Mouse (Mus musculus): ENCODE measurements at regions not wholly inside any gene's neighbourhood (a gene's known extent, or its start where the extent isn't known, plus 50 kb on each side); places are given as distances from the start of the nearest gene placed in this dataset.

DNA sequence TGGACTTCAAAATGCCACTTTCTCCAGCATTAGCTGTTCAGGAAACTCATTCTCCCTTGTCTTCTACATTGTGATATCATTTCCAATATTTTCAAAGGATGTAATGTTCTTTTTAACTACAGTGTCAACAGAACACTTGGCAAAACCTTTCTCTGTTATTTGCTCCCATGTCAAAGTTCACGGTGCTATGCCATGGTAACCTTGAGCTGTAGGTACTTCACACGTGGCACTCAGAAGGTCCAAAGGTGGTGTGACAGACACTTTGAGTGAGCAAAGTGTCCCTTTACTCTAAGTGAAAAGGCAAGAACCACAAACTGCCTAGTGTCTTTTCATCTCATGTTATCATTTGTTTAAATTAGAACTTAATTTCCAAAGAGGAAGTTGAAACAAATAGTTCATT lies 53.3 kb upstream of the Tram2 start:
- Histone ChIP-seq H3K27ac (ENCODE audit: low read depth) (no peak overlapping the region), H3K9me3 (replicated peaks; ENCODE audit: control insufficient read depth, low read length) (peaks cover 9% of the 10 kb centered on the region), H3K4me3 (ENCODE audit: low read depth, low read length) (no peak overlapping the region), H3K4me2 (ENCODE audit: low read depth, low read length) (no peak overlapping the region), H3K4me1 (ENCODE audit: control insufficient read depth, insufficient read depth) (no peaks in the 10 kb centered on the region), H3K36me3 (replicated peaks; ENCODE audit: control insufficient read depth, insufficient read depth, low read length) (no peaks in the 10 kb centered on the region), H3K9ac (replicated peaks; ENCODE audit: low read depth, low read length) (no peak overlapping the region), H3K27me3 (ENCODE audit: control insufficient read depth, insufficient read depth, low read length) (no peaks in the 10 kb centered on the region)
- ATAC-seq (ENCODE audit: insufficient read depth, low read depth) (no peak), DNase-seq (ENCODE audit: low spot score) (no peak)
- TF ChIP-seq CTCF (IDR thresholded peaks at IDR 0.05; ENCODE audit: low read depth), result no peak
- TF ChIP-seq EP300 (IDR thresholded peaks at IDR 0.05; ENCODE audit: low read depth), result no peak
- WGBS, result 59% methylated on average over 2 of the region's 2 CpGs

DNA sequence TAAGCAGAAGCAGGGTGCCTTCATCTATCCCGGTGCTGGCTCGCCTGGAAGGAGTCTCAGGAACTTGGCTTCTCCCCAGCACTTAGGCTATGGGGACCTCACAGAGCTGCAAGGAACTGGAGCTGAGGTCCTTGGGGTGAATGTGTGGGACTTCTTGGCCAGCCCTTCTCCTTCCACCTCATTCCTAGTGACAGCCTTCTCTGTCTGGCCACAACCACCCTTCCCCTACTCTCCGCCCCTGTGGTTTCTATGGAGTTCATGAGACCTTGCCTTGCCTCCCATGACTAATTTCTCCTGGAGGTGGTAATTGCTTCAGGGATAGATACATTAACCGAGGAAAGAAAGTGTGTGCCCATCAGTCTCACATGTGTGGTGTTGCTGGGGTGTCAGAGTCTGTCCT lies 67.9 kb upstream of the Tram2 start:
- no peak overlapping the region for H3K4me2 ChIP-seq (ENCODE audit: low read depth, low read length)
- H3K36me3 ChIP-seq (replicated peaks; ENCODE audit: control insufficient read depth, insufficient read depth, low read length), result no peaks in the 10 kb centered on the region
- no peak for ATAC-seq (ENCODE audit: insufficient read depth, low read depth)
- H3K9me3 ChIP-seq (replicated peaks; ENCODE audit: control insufficient read depth, low read length), result no peaks in the 10 kb centered on the region
- no peak overlapping the region for H3K4me3 ChIP-seq (ENCODE audit: low read depth, low read length)
- DNase-seq (ENCODE audit: low spot score), result no peak
- no peak for TF ChIP-seq CTCF (IDR thresholded peaks at IDR 0.05; ENCODE audit: low read depth)
- TF ChIP-seq EP300 (IDR thresholded peaks at IDR 0.05; ENCODE audit: low read depth), result no peak
- no peak overlapping the region for H3K27ac ChIP-seq (ENCODE audit: low read depth)
- H3K4me1 ChIP-seq (ENCODE audit: control insufficient read depth, insufficient read depth), result no peaks in the 10 kb centered on the region
- 71% methylated on average over 4 of the region's 4 CpGs for WGBS
- H3K27me3 ChIP-seq (ENCODE audit: control insufficient read depth, insufficient read depth, low read length), result no peaks in the 10 kb centered on the region
- no peak overlapping the region for H3K9ac ChIP-seq (replicated peaks; ENCODE audit: low read depth, low read length)

DNA sequence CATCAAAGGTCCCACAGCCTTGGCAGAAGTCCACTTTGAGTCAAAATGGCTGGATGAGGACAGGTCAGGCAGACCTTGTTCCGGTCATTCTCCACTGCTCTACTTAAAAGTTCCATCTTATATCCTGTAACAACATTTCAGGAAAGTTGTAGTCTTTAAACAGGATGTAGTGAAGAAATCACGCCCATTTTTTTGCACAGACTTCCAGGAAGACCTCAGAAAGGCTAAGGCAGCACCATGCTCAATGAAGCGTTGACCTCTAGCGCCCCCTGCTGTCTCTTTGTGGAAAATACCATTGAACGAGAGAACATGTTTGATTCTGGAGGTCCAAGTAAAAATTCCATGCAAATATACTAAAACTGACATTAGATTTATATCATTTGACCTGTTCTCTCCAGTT lies 56.6 kb upstream of the Tmem14a start:
- no peaks in the 10 kb centered on the region for H3K27me3 ChIP-seq (ENCODE audit: control insufficient read depth, insufficient read depth, low read length)
- no peak overlapping the region for H3K27ac ChIP-seq (ENCODE audit: low read depth)
- no peak for TF ChIP-seq EP300 (IDR thresholded peaks at IDR 0.05; ENCODE audit: low read depth)
- TF ChIP-seq CTCF (IDR thresholded peaks at IDR 0.05; ENCODE audit: low read depth), result peak; percentile 91
- H3K4me3 ChIP-seq (ENCODE audit: low read depth, low read length), result no peak overlapping the region
- WGBS, result 12% methylated on average over 5 of the region's 5 CpGs
- H3K36me3 ChIP-seq (replicated peaks; ENCODE audit: control insufficient read depth, insufficient read depth, low read length), result no peaks in the 10 kb centered on the region
- ATAC-seq (ENCODE audit: insufficient read depth, low read depth) (peak; percentile 45; the same call in 1 of the 2 replicates), DNase-seq (ENCODE audit: low spot score) (peak; percentile 58)
- H3K4me1 ChIP-seq (ENCODE audit: control insufficient read depth, insufficient read depth), result 0 out of 2 replicates have a peak, but pooled peaks cover 1% of the 10 kb centered on the region
- no peak overlapping the region for H3K4me2 ChIP-seq (ENCODE audit: low read depth, low read length)
- H3K9ac ChIP-seq (replicated peaks; ENCODE audit: low read depth, low read length), result no peak overlapping the region
- no peaks in the 10 kb centered on the region for H3K9me3 ChIP-seq (replicated peaks; ENCODE audit: control insufficient read depth, low read length)

DNA sequence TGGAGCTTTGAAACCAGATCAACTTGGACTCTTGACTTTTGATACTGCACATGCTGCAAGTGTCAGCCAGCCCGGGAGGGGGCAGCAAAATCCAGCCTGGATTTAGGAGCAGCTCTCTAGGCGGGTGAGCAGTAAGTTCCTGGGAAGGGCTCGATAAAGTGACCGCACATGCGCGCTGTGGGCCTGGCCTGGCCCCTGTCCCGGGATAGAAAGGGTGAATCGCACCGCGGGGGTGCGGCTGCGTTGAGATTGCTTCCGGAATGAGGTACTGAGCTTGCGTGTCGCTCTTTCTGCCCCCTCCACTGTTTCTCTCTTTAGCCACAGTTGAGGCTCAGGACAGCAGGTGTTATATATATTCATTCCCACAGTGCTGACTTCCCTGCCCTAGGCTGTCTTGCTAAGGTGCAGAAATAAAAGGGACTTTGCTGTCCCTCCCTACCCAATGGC lies 52.1 kb upstream of the Tmem14a start:
- H3K27me3 ChIP-seq (ENCODE audit: control insufficient read depth, insufficient read depth, low read length), result no peaks in the 10 kb centered on the region
- WGBS, result 0% methylated on average over 15 of the region's 15 CpGs
- TF ChIP-seq EP300 (IDR thresholded peaks at IDR 0.05; ENCODE audit: low read depth) (no peak), CTCF (IDR thresholded peaks at IDR 0.05; ENCODE audit: low read depth) (peak; percentile 89)
- H3K4me1 ChIP-seq (ENCODE audit: control insufficient read depth, insufficient read depth), result 0 out of 2 replicates have a peak, but pooled peaks cover 6% of the 10 kb centered on the region
- peak overlapping the region; percentile 61 for H3K4me2 ChIP-seq (ENCODE audit: low read depth, low read length)
- H3K4me3 ChIP-seq (ENCODE audit: low read depth, low read length), result peak overlapping the region; percentile 43
- no peak overlapping the region for H3K27ac ChIP-seq (ENCODE audit: low read depth)
- H3K36me3 ChIP-seq (replicated peaks; ENCODE audit: control insufficient read depth, insufficient read depth, low read length), result no peaks in the 10 kb centered on the region
- DNase-seq (ENCODE audit: low spot score) (peak; percentile 91), ATAC-seq (ENCODE audit: insufficient read depth, low read depth) (peak; percentile 92)
- H3K9ac ChIP-seq (replicated peaks; ENCODE audit: low read depth, low read length), result no peak overlapping the region
- no peaks in the 10 kb centered on the region for H3K9me3 ChIP-seq (replicated peaks; ENCODE audit: control insufficient read depth, low read length)

DNA sequence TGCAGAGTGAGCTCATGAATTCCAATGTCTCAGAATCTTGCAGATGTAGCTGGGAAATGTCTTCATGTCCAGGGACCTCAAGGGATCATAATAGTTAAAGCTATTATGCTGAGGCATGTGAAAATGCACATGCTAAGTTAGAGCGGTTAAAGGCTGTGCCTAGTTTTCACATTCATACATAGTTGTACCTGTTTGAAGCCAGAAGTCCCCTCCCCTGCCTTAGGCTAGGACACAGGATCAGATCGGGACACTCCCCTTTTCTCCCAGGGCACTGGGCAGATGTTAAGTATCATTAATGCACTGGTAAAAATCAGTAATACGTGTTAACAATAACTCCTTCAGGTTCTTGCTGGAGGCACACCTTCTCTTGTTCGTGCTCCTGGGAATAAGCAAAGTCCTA lies 51.6 kb upstream of the Tmem14a start:
- DNase-seq (ENCODE audit: low spot score) (no peak), ATAC-seq (ENCODE audit: insufficient read depth, low read depth) (peak; percentile 44; the same call in 1 of the 2 replicates)
- peak overlapping the region; percentile 61 for H3K4me2 ChIP-seq (ENCODE audit: low read depth, low read length)
- no peaks in the 10 kb centered on the region for H3K27me3 ChIP-seq (ENCODE audit: control insufficient read depth, insufficient read depth, low read length)
- peak overlapping the region; percentile 43 for H3K4me3 ChIP-seq (ENCODE audit: low read depth, low read length)
- no peaks in the 10 kb centered on the region for H3K36me3 ChIP-seq (replicated peaks; ENCODE audit: control insufficient read depth, insufficient read depth, low read length)
- no peaks in the 10 kb centered on the region for H3K9me3 ChIP-seq (replicated peaks; ENCODE audit: control insufficient read depth, low read length)
- WGBS, result 69% methylated on average over 4 of the region's 4 CpGs
- H3K4me1 ChIP-seq (ENCODE audit: control insufficient read depth, insufficient read depth), result 0 out of 2 replicates have a peak, but pooled peaks cover 6% of the 10 kb centered on the region
- no peak overlapping the region for H3K9ac ChIP-seq (replicated peaks; ENCODE audit: low read depth, low read length)
- no peak overlapping the region for H3K27ac ChIP-seq (ENCODE audit: low read depth)
- no peak for TF ChIP-seq CTCF (IDR thresholded peaks at IDR 0.05; ENCODE audit: low read depth)
- TF ChIP-seq EP300 (IDR thresholded peaks at IDR 0.05; ENCODE audit: low read depth), result no peak
